Mouse (Mus musculus): ENCODE results near the gene Olfr1013. TPM values are rescaled to one million over a fixed set of nuclear protein-coding genes. Genes with fewer than 3 reads are reported as not detected.
A peak's percentile ranks its signal among the peaks of the same experiment; 100 is the strongest.

Olfr1013 gene
- not detected in 2 replicates for polyA plus RNA-seq (2012; rRNA removed)
- not detected in 2 replicates for polyA plus RNA-seq (2014; fragmentation: Nextera tagmentation; extraction: Ambion mirVana)

DNA sequence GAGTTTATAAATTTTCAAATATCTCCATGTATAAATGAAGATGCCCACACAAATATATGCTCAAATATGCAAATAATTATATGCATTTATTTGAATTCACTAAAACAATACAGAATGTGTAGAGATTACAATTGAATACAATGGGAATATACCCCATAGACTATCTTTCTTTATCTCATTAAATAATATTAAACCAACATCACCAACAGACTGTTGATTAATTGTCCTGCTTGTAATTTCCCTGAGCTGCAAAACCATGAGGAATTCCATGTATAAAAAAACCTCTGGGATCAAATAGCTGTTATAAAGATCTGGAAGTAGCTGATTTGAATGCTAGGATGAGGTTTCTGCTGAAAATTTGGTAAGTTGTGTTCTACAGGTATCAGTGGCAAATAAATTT lies at the start of gene Olfr1013:
Gene Olfr1013 (plus strand): TSS at position 301 of the 400 bp plus-strand sequence.
- Histone ChIP-seq H3K36me3 (replicated peaks; ENCODE audit: control insufficient read depth, insufficient read depth, low read depth) (no peaks in the 10 kb centered on the region), H3K4me2 (ENCODE audit: low read depth) (no peak within 1 kb of the TSS), H3K27ac (no peak within 1 kb of the TSS), H3K9ac (replicated peaks) (no peak within 1 kb of the TSS), H3K9me3 (ENCODE audit: control insufficient read depth, low read length) (no peaks in the 10 kb centered on the region), H3K4me3 (ENCODE audit: insufficient read depth in 1 of 2, low read depth in 2 of 2, low read length in 2 of 2) (no peak within 1 kb of the TSS), H3K27me3 (ENCODE audit: control insufficient read depth, insufficient read depth, low read length) (no peaks in the 10 kb centered on the region), H3K4me1 (replicated peaks; ENCODE audit: control insufficient read depth in 2 of 2, insufficient read depth in 2 of 2, low read length in 1 of 2) (no peaks in the 10 kb centered on the region)
- ATAC-seq (ENCODE audit: insufficient read depth) (no peak), DNase-seq (ENCODE audit: low read depth in 3 of 3, low spot score in 3 of 3) (no peak)
- TF ChIP-seq CTCF (IDR thresholded peaks at IDR 0.05; ENCODE audit: low read depth) (no peak), EP300 (IDR thresholded peaks at IDR 0.05; ENCODE audit: low read depth) (no peak)

DNA sequence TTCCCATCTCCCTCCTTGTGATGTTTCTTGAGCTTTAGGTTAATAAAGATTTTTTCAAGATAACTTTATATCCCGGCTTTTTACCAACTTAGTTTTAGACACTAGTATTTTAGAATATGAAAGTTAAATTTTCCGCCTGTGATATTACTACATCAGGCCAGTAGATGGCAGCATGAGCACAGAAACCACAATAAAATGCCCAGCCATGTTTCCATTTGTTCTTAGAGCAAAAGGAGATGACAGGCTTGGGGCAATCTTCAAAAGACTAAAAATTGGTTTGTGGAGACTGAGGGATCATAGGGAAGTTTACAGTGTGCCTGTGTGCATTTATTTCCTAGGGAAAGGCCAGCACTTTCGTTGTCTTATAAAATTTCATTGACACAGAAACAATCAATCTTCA lies 41.1 kb upstream of the Olfr1013 start:
- Histone ChIP-seq H3K4me1 (replicated peaks; ENCODE audit: control insufficient read depth in 2 of 2, insufficient read depth in 2 of 2, low read length in 1 of 2) (no peaks in the 10 kb centered on the region), H3K36me3 (replicated peaks; ENCODE audit: control insufficient read depth, insufficient read depth, low read depth) (no peaks in the 10 kb centered on the region), H3K27me3 (ENCODE audit: control insufficient read depth, insufficient read depth, low read length) (no peaks in the 10 kb centered on the region), H3K9me3 (ENCODE audit: control insufficient read depth, low read length) (no peaks in the 10 kb centered on the region), H3K4me2 (ENCODE audit: low read depth) (no peak overlapping the region), H3K4me3 (ENCODE audit: insufficient read depth in 1 of 2, low read depth in 2 of 2, low read length in 2 of 2) (no peak overlapping the region), H3K27ac (no peak overlapping the region), H3K9ac (replicated peaks) (no peak overlapping the region)
- no peak for ATAC-seq (ENCODE audit: insufficient read depth)
- TF ChIP-seq EP300 (IDR thresholded peaks at IDR 0.05; ENCODE audit: low read depth) (no peak), CTCF (IDR thresholded peaks at IDR 0.05; ENCODE audit: low read depth) (peak; percentile 45)
- 8% methylated on average over 3 of the region's 3 CpGs for WGBS (ENCODE audit: insufficient replicate concordance)
- no peak for DNase-seq (ENCODE audit: low read depth in 3 of 3, low spot score in 3 of 3)

GRCm38 (mm10) chr2:85753822-85754221 lies 13.1 kb upstream of the Olfr1013 start:
- Histone ChIP-seq H3K9me3 (ENCODE audit: control insufficient read depth, low read length) (no peaks in the 10 kb centered on the region), H3K36me3 (replicated peaks; ENCODE audit: control insufficient read depth, insufficient read depth, low read depth) (no peaks in the 10 kb centered on the region), H3K4me1 (replicated peaks; ENCODE audit: control insufficient read depth in 2 of 2, insufficient read depth in 2 of 2, low read length in 1 of 2) (no peaks in the 10 kb centered on the region), H3K27ac (no peak overlapping the region), H3K4me2 (ENCODE audit: low read depth) (no peak overlapping the region), H3K9ac (replicated peaks) (no peak overlapping the region), H3K27me3 (ENCODE audit: control insufficient read depth, insufficient read depth, low read length) (no peaks in the 10 kb centered on the region), H3K4me3 (ENCODE audit: insufficient read depth in 1 of 2, low read depth in 2 of 2, low read length in 2 of 2) (no peak overlapping the region)
- TF ChIP-seq CTCF (IDR thresholded peaks at IDR 0.05; ENCODE audit: low read depth), result no peak
- no peak for TF ChIP-seq EP300 (IDR thresholded peaks at IDR 0.05; ENCODE audit: low read depth)
- ATAC-seq (ENCODE audit: insufficient read depth) (no peak), DNase-seq (ENCODE audit: low read depth in 3 of 3, low spot score in 3 of 3) (no peak)
- WGBS (ENCODE audit: insufficient replicate concordance), result 48% methylated on average over 4 of the region's 4 CpGs

DNA sequence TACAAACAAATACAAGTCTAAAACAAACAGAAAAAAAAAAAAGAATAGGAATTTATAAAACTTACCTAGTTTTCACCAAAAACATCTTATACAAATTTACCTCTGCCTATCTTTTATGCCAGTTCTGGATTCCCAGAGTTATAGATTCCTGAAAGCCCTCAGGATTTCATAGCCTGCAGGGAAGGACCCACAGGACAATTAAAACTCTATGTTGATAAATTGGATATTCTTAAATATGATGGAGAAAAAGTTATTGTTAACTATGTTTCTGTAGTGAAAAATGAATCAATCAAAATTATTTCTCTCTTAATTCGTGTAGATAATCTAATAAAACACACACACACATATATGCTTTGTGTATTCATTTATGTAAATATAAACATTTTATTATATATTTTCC lies 4.2 kb upstream of the Olfr1013 start, which contains the start of gene Olfr1012:
Gene Olfr1012 (minus strand): TSS at position 101 of the 400 bp plus-strand sequence.
- Histone ChIP-seq H3K36me3 (replicated peaks; ENCODE audit: control insufficient read depth, insufficient read depth, low read depth) (no peaks in the 10 kb centered on the region), H3K4me1 (replicated peaks; ENCODE audit: control insufficient read depth in 2 of 2, insufficient read depth in 2 of 2, low read length in 1 of 2) (no peaks in the 10 kb centered on the region), H3K27ac (no peak within 1 kb of the TSS), H3K9me3 (ENCODE audit: control insufficient read depth, low read length) (no peaks in the 10 kb centered on the region), H3K4me2 (ENCODE audit: low read depth) (no peak within 1 kb of the TSS), H3K9ac (replicated peaks) (no peak within 1 kb of the TSS), H3K27me3 (ENCODE audit: control insufficient read depth, insufficient read depth, low read length) (no peaks in the 10 kb centered on the region), H3K4me3 (ENCODE audit: insufficient read depth in 1 of 2, low read depth in 2 of 2, low read length in 2 of 2) (no peak within 1 kb of the TSS)
- DNase-seq (ENCODE audit: low read depth in 3 of 3, low spot score in 3 of 3) (no peak), ATAC-seq (ENCODE audit: insufficient read depth) (no peak)
- TF ChIP-seq CTCF (IDR thresholded peaks at IDR 0.05; ENCODE audit: low read depth) (no peak), EP300 (IDR thresholded peaks at IDR 0.05; ENCODE audit: low read depth) (no peak)
- WGBS (ENCODE audit: insufficient replicate concordance), result 18% methylated on average over 1 of the region's 1 CpGs

GRCm38 (mm10) chr2:85772413-85772812 lies 5.5 kb downstream of the Olfr1013 start, which contains the start of gene Olfr1014:
TSS of gene Olfr1014 (plus strand) at chr2:85772713.
- H3K9me3 ChIP-seq (ENCODE audit: control insufficient read depth, low read length), result no peaks in the 10 kb centered on the region
- TF ChIP-seq CTCF (IDR thresholded peaks at IDR 0.05; ENCODE audit: low read depth), result no peak
- TF ChIP-seq EP300 (IDR thresholded peaks at IDR 0.05; ENCODE audit: low read depth), result no peak
- no peaks in the 10 kb centered on the region for H3K4me1 ChIP-seq (replicated peaks; ENCODE audit: control insufficient read depth in 2 of 2, insufficient read depth in 2 of 2, low read length in 1 of 2)
- no peak for DNase-seq (ENCODE audit: low read depth in 3 of 3, low spot score in 3 of 3)
- H3K4me2 ChIP-seq (ENCODE audit: low read depth), result no peak within 1 kb of the TSS
- no peak within 1 kb of the TSS for H3K9ac ChIP-seq (replicated peaks)
- H3K27me3 ChIP-seq (ENCODE audit: control insufficient read depth, insufficient read depth, low read length), result no peaks in the 10 kb centered on the region
- no peak within 1 kb of the TSS for H3K4me3 ChIP-seq (ENCODE audit: insufficient read depth in 1 of 2, low read depth in 2 of 2, low read length in 2 of 2)
- H3K36me3 ChIP-seq (replicated peaks; ENCODE audit: control insufficient read depth, insufficient read depth, low read depth), result no peaks in the 10 kb centered on the region
- ATAC-seq (ENCODE audit: insufficient read depth), result no peak
- H3K27ac ChIP-seq, result no peak within 1 kb of the TSS
